Mouse (Mus musculus): ENCODE data around the gene Plin5. TPM values are rescaled to one million over a fixed set of nuclear protein-coding genes. Genes with fewer than 3 reads are reported as not detected.
"Not testable (repeated sequence)": the region's sequence is repeated elsewhere in the genome, so short reads cannot be mapped to it uniquely, and the experiment has no call there.

The Plin5 gene
- polyA plus RNA-seq, 1 experiment: not detected

GRCm38 (mm10) chr17:56108334-56109044, 8.9 kb downstream of the Plin5 start:
- H3K4me3 ChIP-seq (ENCODE audit: insufficient read depth, low read length): no peak overlapping the region
- H3K27ac ChIP-seq (ENCODE audit: insufficient read depth, low read length): no peak overlapping the region
- TF ChIP-seq POLR2A (IDR thresholded peaks at IDR 0.05; ENCODE audit: low read depth, low read length): no peak
- no peak for TF ChIP-seq CTCF (IDR thresholded peaks at IDR 0.05; ENCODE audit: borderline replicate concordance, insufficient read depth, low read length)
- H3K4me1 ChIP-seq (ENCODE audit: control insufficient read depth, insufficient read depth, low read length): no peaks in the 10 kb centered on the region

GRCm38 (mm10) chr17:56107736-56108135, 9.7 kb downstream of the Plin5 start:
- Histone ChIP-seq H3K4me1 (ENCODE audit: control insufficient read depth, insufficient read depth, low read length) (no peaks in the 10 kb centered on the region), H3K27ac (ENCODE audit: insufficient read depth, low read length) (no peak overlapping the region), H3K4me3 (ENCODE audit: insufficient read depth, low read length) (no peak overlapping the region)
- TF ChIP-seq POLR2A (IDR thresholded peaks at IDR 0.05; ENCODE audit: low read depth, low read length) (no peak), CTCF (IDR thresholded peaks at IDR 0.05; ENCODE audit: borderline replicate concordance, insufficient read depth, low read length) (no peak)

- H3K4me3 ChIP-seq (ENCODE audit: insufficient read depth, low read length): no peak overlapping the region
- TF ChIP-seq CTCF (IDR thresholded peaks at IDR 0.05; ENCODE audit: borderline replicate concordance, insufficient read depth, low read length) (no peak), POLR2A (IDR thresholded peaks at IDR 0.05; ENCODE audit: low read depth, low read length) (no peak)
- H3K4me1 ChIP-seq (ENCODE audit: control insufficient read depth, insufficient read depth, low read length): no peaks in the 10 kb centered on the region
- H3K27ac ChIP-seq (ENCODE audit: insufficient read depth, low read length): no peak overlapping the region
Measured at GRCm38 (mm10) chr17:56106981-56107380, 10.4 kb downstream of the Plin5 start.

- H3K27ac ChIP-seq (ENCODE audit: insufficient read depth, low read length); H3K4me1 ChIP-seq (ENCODE audit: control insufficient read depth, insufficient read depth, low read length): not testable (repeated sequence)
Measured at GRCm38 (mm10) chr17:56106436-56106835, 11.0 kb downstream of the Plin5 start.

GRCm38 (mm10) chr17:56104821-56105220, 12.6 kb downstream of the Plin5 start:
- not testable (repeated sequence) for H3K27ac ChIP-seq (ENCODE audit: insufficient read depth, low read length); H3K4me3 ChIP-seq (ENCODE audit: insufficient read depth, low read length); H3K4me1 ChIP-seq (ENCODE audit: control insufficient read depth, insufficient read depth, low read length)

More at GRCm38 (mm10) chr17:56106436-56106835, 11.0 kb downstream of the Plin5 start:
- not testable (repeated sequence) for H3K4me3 ChIP-seq (ENCODE audit: insufficient read depth, low read length)

- no peak overlapping the region for H3K4me3 ChIP-seq (ENCODE audit: insufficient read depth, low read length)
- H3K27ac ChIP-seq (ENCODE audit: insufficient read depth, low read length): no peak overlapping the region
- TF ChIP-seq POLR2A (IDR thresholded peaks at IDR 0.05; ENCODE audit: low read depth, low read length) (no peak), CTCF (IDR thresholded peaks at IDR 0.05; ENCODE audit: borderline replicate concordance, insufficient read depth, low read length) (no peak)
- no peaks in the 10 kb centered on the region for H3K4me1 ChIP-seq (ENCODE audit: control insufficient read depth, insufficient read depth, low read length)
Measured at GRCm38 (mm10) chr17:56103465-56104285, 13.7 kb downstream of the Plin5 start.

- TF ChIP-seq CTCF (IDR thresholded peaks at IDR 0.05; ENCODE audit: borderline replicate concordance, insufficient read depth, low read length) (no peak), POLR2A (IDR thresholded peaks at IDR 0.05; ENCODE audit: low read depth, low read length) (no peak)
- H3K4me3 ChIP-seq (ENCODE audit: insufficient read depth, low read length): no peak overlapping the region
Measured at GRCm38 (mm10) chr17:56102927-56103326, 14.5 kb downstream of the Plin5 start.

GRCm38 (mm10) chr17:56102158-56102557, 15.2 kb downstream of the Plin5 start:
- no peaks in the 10 kb centered on the region for H3K4me1 ChIP-seq (ENCODE audit: control insufficient read depth, insufficient read depth, low read length)
- no peak overlapping the region for H3K4me3 ChIP-seq (ENCODE audit: insufficient read depth, low read length)
- no peak overlapping the region for H3K27ac ChIP-seq (ENCODE audit: insufficient read depth, low read length)
- TF ChIP-seq POLR2A (IDR thresholded peaks at IDR 0.05; ENCODE audit: low read depth, low read length) (no peak), CTCF (IDR thresholded peaks at IDR 0.05; ENCODE audit: borderline replicate concordance, insufficient read depth, low read length) (no peak)

More at GRCm38 (mm10) chr17:56102927-56103326, 14.5 kb downstream of the Plin5 start:
- no peak overlapping the region for H3K27ac ChIP-seq (ENCODE audit: insufficient read depth, low read length)
- no peaks in the 10 kb centered on the region for H3K4me1 ChIP-seq (ENCODE audit: control insufficient read depth, insufficient read depth, low read length)

- no peak overlapping the region for H3K4me3 ChIP-seq (ENCODE audit: insufficient read depth, low read length)
- H3K4me1 ChIP-seq (ENCODE audit: control insufficient read depth, insufficient read depth, low read length): no peaks in the 10 kb centered on the region
- no peak overlapping the region for H3K27ac ChIP-seq (ENCODE audit: insufficient read depth, low read length)
- no peak for TF ChIP-seq POLR2A (IDR thresholded peaks at IDR 0.05; ENCODE audit: low read depth, low read length)
- no peak for TF ChIP-seq CTCF (IDR thresholded peaks at IDR 0.05; ENCODE audit: borderline replicate concordance, insufficient read depth, low read length)
Measured at GRCm38 (mm10) chr17:56100811-56101210, 16.6 kb downstream of the Plin5 start.

Data from embryonic fibroblast, embryonic 13.5 days (primary cell).